Mouse (Mus musculus) neural tube, embryonic 12.5 days (tissue): ENCODE measurements around the gene Adgrg5. TPM values are rescaled to one million over a fixed set of nuclear protein-coding genes. Genes with fewer than 3 reads are reported as not detected.

Source experiments
- ATAC-seq: fragments of 200-750 bp; cut with Nextera tagmentation; 2 replicates; pipeline ENCODE4 v1.8.0; 2017; ENCODE audit warnings: low read depth, mild to moderate bottlenecking, moderate TSS enrichment, moderate library complexity; ENCODE audit not compliant: low FRiP score
- H3K27ac ChIP-seq: fragments of 300-500 bp; sonication (generic); 2 replicates; pipeline ENCODE4 v1.5.1; 2016
- H3K27me3 ChIP-seq: fragments of 300-500 bp; sonication (generic); replicated peaks from 2 replicates; pipeline ENCODE4 v1.6.1; 2016; ENCODE audit warnings: mild to moderate bottlenecking
- H3K36me3 ChIP-seq: fragments of 300-500 bp; sonication (generic); 2 replicates; pipeline ENCODE4 v1.6.1; 2016; ENCODE audit warnings: mild to moderate bottlenecking
- H3K4me1 ChIP-seq: fragments of 300-500 bp; sonication (generic); 2 replicates; pipeline ENCODE4 v1.6.1; 2016
- H3K4me2 ChIP-seq: fragments of 300-500 bp; sonication (generic); replicated peaks from 2 replicates; pipeline ENCODE4 v1.6.1; 2016; ENCODE audit warnings: mild to moderate bottlenecking
- H3K4me3 ChIP-seq: fragments of 300-500 bp; sonication (generic); 2 replicates; pipeline ENCODE4 v1.5.1; 2016
- H3K9ac ChIP-seq: fragments of 300-500 bp; sonication (generic); 2 replicates; pipeline ENCODE4 v1.6.1; 2016; ENCODE audit warnings: mild to moderate bottlenecking
- H3K9me3 ChIP-seq: fragments of 300-500 bp; sonication (generic); 2 replicates; pipeline ENCODE4 v1.6.1; 2016; ENCODE audit warnings: mild to moderate bottlenecking
- WGBS: fragments of 180-500 bp; shearing (Covaris S2); methylation state at CpG from one replicate; pipeline ENCODE4 v1.1.7; 2016; 5-methylcytosine and 5-hydroxymethylcytosine counted together
- polyA plus RNA-seq: library from polyadenylated mRNA; unstranded; fragments of >200 nt; fragmentation: Nextera tagmentation; extraction: Ambion mirVana; gene quantifications from 2 replicates; pipeline ENCODE4 v1.2.1, GENCODE M21; 2016

Gene Adgrg5
- polyA plus RNA-seq, 1 experiment from 2014 or later = 0.16 TPM

DNA sequence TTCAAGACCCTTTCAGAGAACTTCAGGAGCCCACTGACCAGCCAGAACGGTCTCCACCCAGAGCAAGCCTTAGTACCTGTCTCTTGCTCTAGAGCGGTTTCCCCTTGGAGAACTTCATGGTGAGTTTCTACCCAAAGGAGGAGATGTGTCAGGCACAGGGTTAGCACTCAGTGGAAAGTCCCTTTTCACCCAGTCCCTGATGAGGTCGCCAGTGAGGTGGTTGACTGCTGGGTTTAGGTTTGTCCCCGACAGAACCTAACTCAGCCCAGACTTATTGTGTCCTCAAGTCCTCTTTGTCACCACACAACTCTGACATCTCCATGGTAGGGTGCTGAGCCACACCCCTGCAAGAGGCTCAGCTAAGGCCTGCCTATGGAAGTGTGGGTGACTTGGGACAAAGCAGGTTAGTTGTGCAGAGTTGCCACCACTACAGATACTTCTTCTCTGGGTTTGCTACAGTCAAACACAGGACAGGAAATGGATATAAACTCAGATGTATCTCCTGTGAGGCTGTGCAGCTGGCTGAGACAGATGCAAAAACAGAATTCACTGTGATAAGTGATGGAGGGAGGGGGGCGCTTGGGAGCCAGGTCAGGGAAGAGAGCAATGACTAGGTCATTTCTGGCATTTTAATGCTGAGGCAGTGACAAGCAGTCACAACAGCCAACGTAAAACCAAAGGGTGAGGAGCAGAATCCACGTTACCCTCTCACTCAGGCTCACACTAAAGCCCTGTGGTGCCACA, 30.3 kb downstream of the Adgrg5 start:
- Histone ChIP-seq H3K4me2 (no peak overlapping the region), H3K36me3 (no peaks in the 10 kb centered on the region), H3K4me3 (no peak overlapping the region), H3K9me3 (no peaks in the 10 kb centered on the region), H3K4me1 (no peaks in the 10 kb centered on the region), H3K27me3 (no peaks in the 10 kb centered on the region), H3K27ac (no peak overlapping the region), H3K9ac (no peak overlapping the region)
- 82% methylated on average over 7 of the region's 7 CpGs for WGBS
- no peak for ATAC-seq

DNA sequence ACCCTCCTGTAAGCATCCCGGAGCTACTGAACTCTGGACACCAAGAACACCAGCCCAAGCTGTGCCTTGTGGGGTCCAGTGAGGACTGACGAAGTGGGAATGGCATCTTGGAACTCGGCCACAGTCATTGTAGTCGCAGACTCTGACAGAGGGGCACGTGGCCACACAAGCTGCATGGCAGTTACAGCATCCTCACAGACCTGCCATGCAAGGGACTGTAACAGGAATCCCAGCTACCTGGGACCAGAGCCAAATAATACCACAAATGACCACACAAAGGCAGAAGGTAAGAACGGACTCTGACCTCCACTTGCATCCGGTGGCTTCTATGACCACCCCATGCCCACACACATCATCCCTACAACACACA, 30.9 kb downstream of the Adgrg5 start:
- H3K36me3 ChIP-seq = no peaks in the 10 kb centered on the region
- no peak overlapping the region for H3K4me3 ChIP-seq
- no peaks in the 10 kb centered on the region for H3K27me3 ChIP-seq
- no peak for ATAC-seq
- WGBS = 79% methylated on average over 7 of the region's 7 CpGs
- H3K4me1 ChIP-seq = no peaks in the 10 kb centered on the region
- no peak overlapping the region for H3K27ac ChIP-seq
- no peak overlapping the region for H3K9ac ChIP-seq
- no peaks in the 10 kb centered on the region for H3K9me3 ChIP-seq
- no peak overlapping the region for H3K4me2 ChIP-seq

DNA sequence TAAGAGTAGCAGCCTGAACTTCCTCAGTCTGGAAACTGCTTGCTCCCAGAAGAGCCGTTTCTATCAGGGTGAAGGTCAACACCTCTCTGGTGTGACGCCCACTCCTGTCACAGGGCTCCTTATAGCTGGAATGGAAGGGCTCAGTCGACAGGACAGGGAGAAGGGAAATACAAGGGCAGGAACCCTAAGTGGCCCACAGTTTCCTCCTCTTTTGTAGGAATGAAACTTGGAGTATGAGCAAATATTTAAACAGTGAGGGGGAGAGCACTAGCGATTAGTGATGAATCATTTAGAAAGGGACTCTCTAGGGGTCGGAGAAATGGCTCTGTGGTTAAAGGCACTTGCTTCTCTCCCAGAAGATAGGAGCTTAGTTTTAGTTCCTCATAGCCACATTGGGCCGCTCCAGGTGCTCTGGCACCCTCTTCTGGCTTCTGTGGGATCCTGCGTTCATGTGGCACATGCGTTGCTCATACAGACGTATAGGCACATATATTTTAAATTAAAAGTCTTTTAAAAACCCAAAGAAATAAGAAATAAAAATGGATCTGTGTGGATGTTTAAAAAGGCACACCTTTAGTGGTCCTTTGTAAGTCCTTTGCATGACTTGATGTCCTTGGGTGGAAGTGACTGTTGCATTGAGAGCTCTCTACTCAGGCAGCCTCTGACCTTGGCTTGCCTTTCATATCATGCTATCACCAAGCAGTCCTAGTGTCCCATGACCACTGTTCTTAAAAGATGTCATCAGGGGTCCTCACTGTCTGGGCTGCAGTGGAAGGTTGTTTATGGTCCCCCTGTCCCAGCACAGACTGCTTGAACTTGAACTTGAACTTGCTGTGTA, 31.6 kb downstream of the Adgrg5 start:
- no peak for ATAC-seq

DNA sequence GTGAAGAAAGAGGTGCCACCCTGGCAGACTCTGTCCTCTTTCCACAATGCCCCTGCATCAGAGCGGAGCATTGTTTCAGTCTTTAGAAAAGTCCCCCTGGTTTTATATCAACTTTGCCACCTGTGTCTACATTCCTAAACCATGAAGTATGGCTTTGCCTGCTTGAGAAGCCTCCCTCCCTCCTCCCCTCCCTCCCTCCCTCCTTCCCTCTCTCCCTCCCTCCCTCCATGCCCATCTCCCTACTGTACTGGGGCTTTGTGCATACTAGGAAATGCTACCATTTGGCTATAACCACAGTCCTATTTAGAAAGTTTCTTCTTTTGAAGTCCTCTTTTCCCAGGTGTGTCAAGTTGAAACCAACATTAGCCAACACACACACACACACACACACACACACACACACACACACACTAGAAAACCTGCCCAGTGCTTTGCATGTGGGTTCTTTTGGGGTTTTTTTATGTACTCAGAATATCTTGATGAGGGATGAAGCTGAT, 32.6 kb downstream of the Adgrg5 start:
- no peak overlapping the region for H3K27ac ChIP-seq
- no peak overlapping the region for H3K4me3 ChIP-seq
- ATAC-seq = no peak
- H3K36me3 ChIP-seq = no peaks in the 10 kb centered on the region
- no peak overlapping the region for H3K4me2 ChIP-seq
- no peaks in the 10 kb centered on the region for H3K27me3 ChIP-seq
- no peak overlapping the region for H3K9ac ChIP-seq
- no peaks in the 10 kb centered on the region for H3K9me3 ChIP-seq
- WGBS = 85% methylated on average over 1 of the region's 1 CpGs
- H3K4me1 ChIP-seq = no peaks in the 10 kb centered on the region

More for the DNA sequence above, 31.6 kb downstream of the Adgrg5 start:
- Histone ChIP-seq H3K27me3 (no peaks in the 10 kb centered on the region), H3K9ac (no peak overlapping the region), H3K4me1 (no peaks in the 10 kb centered on the region), H3K4me3 (no peak overlapping the region), H3K27ac (no peak overlapping the region), H3K36me3 (no peaks in the 10 kb centered on the region), H3K9me3 (no peaks in the 10 kb centered on the region), H3K4me2 (no peak overlapping the region)
- WGBS = 37% methylated on average over 9 of the region's 9 CpGs

DNA sequence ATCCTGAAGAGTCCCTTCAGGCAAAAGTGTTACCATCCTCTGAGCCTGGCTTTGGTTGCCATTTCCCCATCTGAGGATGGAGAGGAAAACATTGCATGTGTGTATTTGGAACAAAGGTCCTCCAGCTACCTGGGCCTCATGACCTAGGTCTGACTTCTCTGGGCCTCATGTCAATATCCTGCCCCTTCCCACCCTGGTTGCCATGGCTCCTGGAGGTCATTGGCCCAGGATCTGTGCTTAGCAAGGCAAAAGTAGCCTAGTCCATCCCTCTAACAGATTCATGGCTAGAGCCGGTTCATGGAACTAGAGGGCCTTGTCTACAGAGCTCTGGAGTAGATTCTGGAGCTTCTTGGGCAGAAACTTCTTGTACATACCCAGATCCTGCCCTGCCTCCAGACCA, 38.7 kb downstream of the Adgrg5 start:
- no peak overlapping the region for H3K9ac ChIP-seq
- H3K36me3 ChIP-seq = no peaks in the 10 kb centered on the region
- no peaks in the 10 kb centered on the region for H3K9me3 ChIP-seq
- 74% methylated on average over 1 of the region's 1 CpGs for WGBS
- H3K4me3 ChIP-seq = no peak overlapping the region
- H3K27me3 ChIP-seq = no peaks in the 10 kb centered on the region
- no peak overlapping the region for H3K4me2 ChIP-seq
- no peak for ATAC-seq
- H3K27ac ChIP-seq = no peak overlapping the region
- no peaks in the 10 kb centered on the region for H3K4me1 ChIP-seq

DNA sequence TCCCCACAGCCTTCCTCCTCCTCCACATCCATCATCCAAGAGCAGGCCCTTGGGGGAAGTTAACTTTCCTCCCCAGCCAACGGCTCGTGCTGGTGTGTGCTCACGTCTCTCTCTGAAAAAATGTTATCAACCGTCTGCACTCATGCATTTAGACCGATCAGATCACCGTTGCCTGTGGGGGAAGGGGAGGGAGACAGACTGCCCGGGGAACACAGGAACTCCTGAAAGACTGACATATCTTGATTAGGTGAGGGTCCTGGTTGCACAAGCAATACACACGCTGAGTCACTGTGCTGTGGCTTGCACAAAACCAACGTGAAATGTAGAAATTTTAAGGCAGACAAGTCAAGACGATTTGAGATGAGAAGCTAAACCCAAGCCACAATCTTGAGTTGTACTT, 41.3 kb downstream of the Adgrg5 start:
- Histone ChIP-seq H3K4me2 (no peak overlapping the region), H3K27ac (no peak overlapping the region), H3K9ac (no peak overlapping the region), H3K36me3 (no peaks in the 10 kb centered on the region), H3K9me3 (no peaks in the 10 kb centered on the region), H3K4me3 (no peak overlapping the region), H3K4me1 (no peaks in the 10 kb centered on the region), H3K27me3 (no peaks in the 10 kb centered on the region)
- WGBS = 61% methylated on average over 10 of the region's 10 CpGs
- ATAC-seq = no peak

DNA sequence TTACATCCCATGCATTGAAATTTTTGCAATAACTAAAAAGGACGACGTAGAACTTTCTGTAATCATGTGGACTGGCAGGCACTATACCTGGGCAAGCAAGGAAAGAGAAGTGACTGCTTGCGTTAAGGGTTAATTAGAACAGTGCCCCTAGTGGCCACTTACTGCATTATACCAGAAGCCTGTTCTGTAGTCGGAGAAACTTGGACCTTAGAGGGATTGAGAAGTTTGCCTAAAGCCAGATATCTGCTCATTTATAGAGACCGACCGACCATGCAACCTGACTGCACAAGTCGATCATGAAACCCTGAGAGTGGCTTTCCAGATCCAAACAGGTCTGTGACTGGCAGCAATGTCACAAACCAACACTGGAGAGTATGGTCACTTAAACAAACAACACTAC, 43.1 kb downstream of the Adgrg5 start:
- no peaks in the 10 kb centered on the region for H3K27me3 ChIP-seq
- H3K4me3 ChIP-seq = no peak overlapping the region
- no peak overlapping the region for H3K27ac ChIP-seq
- WGBS = 21% methylated on average over 7 of the region's 7 CpGs
- H3K4me2 ChIP-seq = no peak overlapping the region
- no peak for ATAC-seq
- no peaks in the 10 kb centered on the region for H3K4me1 ChIP-seq
- H3K36me3 ChIP-seq = no peaks in the 10 kb centered on the region
- H3K9me3 ChIP-seq = no peaks in the 10 kb centered on the region
- H3K9ac ChIP-seq = no peak overlapping the region

DNA sequence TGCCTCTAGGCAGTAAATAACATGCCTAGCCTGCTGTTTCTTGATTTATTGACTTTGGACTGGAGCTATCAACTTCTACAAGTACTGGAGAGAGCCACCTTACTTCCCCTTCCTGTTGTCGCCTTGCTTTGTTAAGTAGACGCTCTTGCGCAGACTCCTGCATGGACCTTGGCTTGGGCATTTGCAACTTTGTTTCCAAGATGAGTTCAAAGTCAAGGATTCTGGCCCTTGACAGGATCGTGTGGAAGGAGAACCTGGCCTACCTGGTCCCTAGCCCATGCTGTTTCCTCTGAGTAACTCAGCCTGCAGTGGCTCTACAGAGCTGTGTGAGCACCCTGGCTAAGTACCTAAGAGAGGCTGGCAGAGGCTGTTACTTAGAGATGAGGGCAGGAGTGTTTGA, 43.6 kb downstream of the Adgrg5 start:
- H3K36me3 ChIP-seq = no peaks in the 10 kb centered on the region
- H3K4me2 ChIP-seq = no peak overlapping the region
- no peaks in the 10 kb centered on the region for H3K9me3 ChIP-seq
- no peaks in the 10 kb centered on the region for H3K27me3 ChIP-seq
- H3K27ac ChIP-seq = no peak overlapping the region
- no peak for ATAC-seq
- H3K4me1 ChIP-seq = no peaks in the 10 kb centered on the region
- H3K9ac ChIP-seq = no peak overlapping the region
- WGBS = 82% methylated on average over 4 of the region's 4 CpGs
- no peak overlapping the region for H3K4me3 ChIP-seq

DNA sequence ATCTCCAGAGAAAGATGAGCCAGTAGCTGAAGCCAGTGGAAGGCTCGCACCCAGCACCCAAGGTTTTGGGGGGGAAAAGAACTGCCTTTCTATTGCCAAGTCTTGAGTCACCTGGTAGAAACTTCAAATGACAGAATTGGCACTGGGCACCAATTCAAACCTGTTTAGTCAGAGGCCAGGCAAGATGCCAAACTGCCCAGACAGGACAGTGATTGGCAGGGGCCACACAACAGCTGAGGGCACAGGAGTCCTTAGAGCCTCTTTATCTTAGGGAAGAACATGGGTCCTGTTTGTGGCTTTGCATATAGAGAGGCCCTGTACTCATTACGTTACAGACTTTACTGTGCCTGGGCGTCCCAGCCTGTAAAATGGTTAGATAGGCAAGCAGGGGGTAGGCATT, 44.1 kb downstream of the Adgrg5 start:
- Histone ChIP-seq H3K9me3 (no peaks in the 10 kb centered on the region), H3K27me3 (no peaks in the 10 kb centered on the region), H3K4me3 (no peak overlapping the region), H3K36me3 (no peaks in the 10 kb centered on the region), H3K4me2 (no peak overlapping the region), H3K9ac (no peak overlapping the region), H3K4me1 (no peaks in the 10 kb centered on the region), H3K27ac (no peak overlapping the region)
- no peak for ATAC-seq
- 87% methylated on average over 3 of the region's 3 CpGs for WGBS

DNA sequence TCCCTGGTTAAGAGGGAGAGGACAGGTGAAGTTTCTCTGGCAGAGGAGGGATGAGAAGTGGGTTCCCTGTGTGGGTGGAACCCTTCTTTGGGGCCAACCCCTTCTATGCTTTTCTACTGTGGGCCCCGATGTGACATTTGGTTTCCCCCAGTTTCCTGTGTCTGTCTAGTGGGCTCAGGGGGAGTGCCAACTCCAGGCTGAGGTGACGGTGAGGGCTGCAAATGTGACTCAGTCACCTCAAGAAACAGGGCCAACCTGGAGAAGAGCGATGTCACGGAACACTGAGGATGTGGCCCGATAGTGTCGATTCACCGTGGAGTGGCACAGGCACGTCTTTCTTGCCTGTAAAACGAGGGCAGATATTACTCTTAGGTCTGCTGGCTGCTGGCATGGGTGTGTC, 49.8 kb downstream of the Adgrg5 start:
- ATAC-seq = no peak
- H3K27me3 ChIP-seq = peaks cover 5% of the 10 kb centered on the region; the same call in 1 of the 2 replicates
- 91% methylated on average over 9 of the region's 9 CpGs for WGBS

DNA sequence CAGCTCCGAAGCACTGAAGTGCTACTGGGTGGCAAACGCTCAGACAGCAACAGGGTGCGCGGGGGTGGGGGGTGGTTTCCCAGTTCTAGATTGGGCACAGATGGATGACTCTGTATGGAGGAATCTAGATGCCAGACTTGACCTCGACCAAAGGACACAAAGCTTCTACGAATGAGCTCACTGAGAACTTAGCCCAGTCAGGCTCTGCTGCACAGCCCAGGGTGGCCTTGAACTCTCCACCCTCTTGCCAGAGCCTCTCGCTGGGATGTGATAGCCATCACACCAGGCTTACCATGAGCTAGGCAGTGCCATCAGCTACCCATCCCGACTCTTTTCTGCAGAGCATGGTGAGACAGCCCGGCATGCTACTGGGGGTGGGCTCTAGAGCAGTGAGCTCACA, 50.3 kb downstream of the Adgrg5 start:
- Histone ChIP-seq H3K9ac (no peak overlapping the region), H3K4me2 (no peak overlapping the region), H3K27ac (no peak overlapping the region), H3K4me3 (no peak overlapping the region), H3K9me3 (no peaks in the 10 kb centered on the region), H3K36me3 (no peaks in the 10 kb centered on the region), H3K27me3 (peaks cover 5% of the 10 kb centered on the region; the same call in 1 of the 2 replicates), H3K4me1 (peaks cover 23% of the 10 kb centered on the region)
- no peak for ATAC-seq
- 86% methylated on average over 9 of the region's 9 CpGs for WGBS

More for the DNA sequence above, 49.8 kb downstream of the Adgrg5 start:
- Histone ChIP-seq H3K4me3 (no peak overlapping the region), H3K9ac (no peak overlapping the region), H3K36me3 (no peaks in the 10 kb centered on the region), H3K9me3 (no peaks in the 10 kb centered on the region), H3K4me2 (no peak overlapping the region), H3K27ac (no peak overlapping the region), H3K4me1 (peaks cover 20% of the 10 kb centered on the region)

DNA sequence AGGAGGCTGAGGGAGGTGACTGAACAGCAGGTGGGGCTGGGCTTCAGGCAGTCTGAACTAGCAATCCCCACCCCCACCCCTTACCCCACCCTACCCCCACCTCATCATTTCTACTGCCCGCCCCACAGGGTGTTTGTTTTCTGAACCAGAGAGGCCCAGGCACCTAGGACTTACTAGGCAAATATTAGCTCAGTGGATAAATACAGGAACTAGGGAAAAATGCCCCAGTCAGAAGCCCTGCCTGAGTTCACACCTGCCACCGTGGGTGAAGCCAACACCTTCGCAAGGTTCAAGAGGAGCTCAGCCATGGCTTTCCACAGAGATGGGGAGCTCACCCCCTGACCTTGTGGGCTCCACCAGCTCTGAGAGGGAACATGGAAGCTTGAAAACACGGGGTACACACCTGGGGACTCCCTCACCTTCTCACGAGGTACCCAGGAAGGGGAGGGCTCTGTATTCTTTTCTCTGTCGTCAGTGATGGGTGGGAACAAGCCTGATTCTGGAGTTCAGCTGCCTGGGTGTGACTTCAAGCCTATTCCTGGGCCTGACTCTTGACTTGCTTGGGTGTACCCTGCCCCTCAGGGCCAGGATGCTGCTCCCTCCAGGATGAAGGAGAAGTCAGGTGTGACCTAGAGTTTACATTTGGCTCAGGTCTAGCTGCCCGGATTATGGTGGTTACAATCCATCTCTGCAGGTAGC, 51.1 kb downstream of the Adgrg5 start, which contains the start of gene Adgrg1:
TSS of gene Adgrg1 (plus strand) at position 285 of the 699 bp plus-strand sequence.
- Histone ChIP-seq H3K9me3 (no peaks in the 10 kb centered on the region), H3K27ac (no peak within 1 kb of the TSS), H3K9ac (no peak within 1 kb of the TSS), H3K4me1 (peaks cover 23% of the 10 kb centered on the region), H3K4me2 (no peak within 1 kb of the TSS), H3K36me3 (no peaks in the 10 kb centered on the region), H3K4me3 (no peak within 1 kb of the TSS), H3K27me3 (peaks cover 5% of the 10 kb centered on the region; the same call in 1 of the 2 replicates)
- no peak for ATAC-seq
- 55% methylated on average over 7 of the region's 7 CpGs for WGBS
